Mouse (Mus musculus): ENCODE data around the gene Smyd5. TPM values are rescaled to one million over a fixed set of nuclear protein-coding genes. Genes with fewer than 3 reads are reported as not detected.
A peak's percentile ranks its signal among the peaks of the same experiment; 100 is the strongest.

Smyd5 gene
- total RNA-seq (2021) = 10 to 100 TPM; 31.2 to 35.9 TPM
- long read RNA-seq, experiment 1, partial matches to known transcripts = 3 of 16 reads
- long read RNA-seq, experiment 1, other reads (novel, unspliced or antisense) = 7 of 16 reads
- long read RNA-seq, experiment 2, transcript Smyd5-201 (13 exons, 2,486 nt) = major isoform, 15 of 21 reads
- long read RNA-seq, experiment 2, partial matches to known transcripts = 2 of 21 reads
- long read RNA-seq, experiment 2, other reads (novel, unspliced or antisense) = 4 of 21 reads

- DNase-seq = peak; percentile 93 to 97
Observed at GRCm38 (mm10) chr6:85431842-85432431, at the start of gene Smyd5. Gene Smyd5, plus strand, starts transcription at chr6:85431989.

GRCm38 (mm10) chr6:85382791-85383190 is 49.0 kb upstream of the Smyd5 start:
- no peak for DNase-seq

GRCm38 (mm10) chr6:85388608-85389007 is 43.2 kb upstream of the Smyd5 start:
- no peak for DNase-seq

- peak; percentile 72 to 81 for DNase-seq
Observed at GRCm38 (mm10) chr6:85391803-85392202, 40.0 kb upstream of the Smyd5 start.

GRCm38 (mm10) chr6:85395360-85395759 is 36.4 kb upstream of the Smyd5 start:
- DNase-seq = no peak

- DNase-seq = peak; percentile 63 to 71
Observed at GRCm38 (mm10) chr6:85397165-85397564, 34.6 kb upstream of the Smyd5 start.

GRCm38 (mm10) chr6:85399715-85400114 is 32.1 kb upstream of the Smyd5 start:
- DNase-seq = no peak

GRCm38 (mm10) chr6:85402613-85403012 is 29.2 kb upstream of the Smyd5 start:
- no peak for DNase-seq

GRCm38 (mm10) chr6:85403039-85403438 is 28.8 kb upstream of the Smyd5 start:
- DNase-seq = no peak

- no peak for DNase-seq
Observed at GRCm38 (mm10) chr6:85409003-85409402, 22.8 kb upstream of the Smyd5 start.

- peak; percentile 54 to 59 for DNase-seq
Observed at GRCm38 (mm10) chr6:85410771-85411273, 21.0 kb upstream of the Smyd5 start.

GRCm38 (mm10) chr6:85415829-85416228 is 16.0 kb upstream of the Smyd5 start:
- DNase-seq = no peak

- no peak for DNase-seq
Observed at GRCm38 (mm10) chr6:85419150-85419549, 12.6 kb upstream of the Smyd5 start.

- DNase-seq = peak in 1 of 2 experiments; percentile 23
Observed at GRCm38 (mm10) chr6:85423836-85424379, 7.9 kb upstream of the Smyd5 start, which contains the start of gene Noto. Gene Noto, plus strand, starts transcription at chr6:85423886.

GRCm38 (mm10) chr6:85431274-85431841 is 431 bp upstream of the Smyd5 start:
- DNase-seq = no peak

- DNase-seq = no peak
Observed at GRCm38 (mm10) chr6:85433865-85434264, 2.1 kb downstream of the Smyd5 start.

GRCm38 (mm10) chr6:85436204-85436603 is 4.4 kb downstream of the Smyd5 start:
- DNase-seq = no peak

GRCm38 (mm10) chr6:85436631-85437030 is 4.8 kb downstream of the Smyd5 start:
- no peak for DNase-seq

- no peak for DNase-seq
Observed at GRCm38 (mm10) chr6:85441142-85441541, 9.4 kb downstream of the Smyd5 start.

- DNase-seq = peak; percentile 44 to 46
Observed at GRCm38 (mm10) chr6:85443488-85444233, 11.9 kb downstream of the Smyd5 start.

GRCm38 (mm10) chr6:85444266-85444965 is 12.6 kb downstream of the Smyd5 start:
- no peak for DNase-seq

- DNase-seq = no peak
Observed at GRCm38 (mm10) chr6:85445286-85445685, 13.5 kb downstream of the Smyd5 start.

All from adrenal gland, postnatal 36 days (tissue).